Mouse (Mus musculus) heart, postnatal 4 days (tissue): ENCODE measurements around the gene Lrmda. TPM values are rescaled to one million over a fixed set of nuclear protein-coding genes. Genes with fewer than 3 reads are reported as not detected.
A peak's percentile ranks its signal among the peaks of the same experiment; 100 is the strongest.

Experiments
- DNase-seq: peaks from one replicate; pipeline ENCODE4 v3.0.0; 2021
- total RNA-seq, 2 experiments: library from RNA; stranded (reverse); gene quantifications; 2 replicates each; pipeline ENCODE4 v1.2.3; 2021

Lrmda gene
- total RNA-seq, 2 experiments from 2014 or later = 0.68 to 1.5 TPM

GRCm38 (mm10) chr14:21992321-21992885, 27.1 kb upstream of the Lrmda start:
- DNase-seq = no peak

GRCm38 (mm10) chr14:21993251-21994060, 26.1 kb upstream of the Lrmda start:
- no peak for DNase-seq

- DNase-seq = no peak
These were observed 25.2 kb upstream of the Lrmda start for GRCm38 (mm10) chr14:21994061-21994990.

GRCm38 (mm10) chr14:21995031-21995754, 24.3 kb upstream of the Lrmda start:
- DNase-seq = peak; percentile 60

- DNase-seq = no peak
These were observed 19.9 kb upstream of the Lrmda start for GRCm38 (mm10) chr14:21999588-21999987.

- DNase-seq = no peak
These were observed 16.3 kb upstream of the Lrmda start for GRCm38 (mm10) chr14:22003231-22003630.

GRCm38 (mm10) chr14:22003631-22004030, 15.9 kb upstream of the Lrmda start:
- DNase-seq = no peak

- DNase-seq = no peak
These were observed 14.6 kb upstream of the Lrmda start for GRCm38 (mm10) chr14:22004943-22005342.

- no peak for DNase-seq
These were observed 12.5 kb upstream of the Lrmda start for GRCm38 (mm10) chr14:22007006-22007405.

- DNase-seq = no peak
These were observed 5.2 kb upstream of the Lrmda start for GRCm38 (mm10) chr14:22014315-22014714.

GRCm38 (mm10) chr14:22014781-22015180, 4.7 kb upstream of the Lrmda start:
- DNase-seq = no peak

GRCm38 (mm10) chr14:22017011-22017410, 2.5 kb upstream of the Lrmda start:
- DNase-seq = no peak

- no peak for DNase-seq
These were observed 685 bp downstream of the Lrmda start for GRCm38 (mm10) chr14:22019949-22020845.

- DNase-seq = peak; percentile 59
These were observed 1.4 kb downstream of the Lrmda start for GRCm38 (mm10) chr14:22020885-22021284.

- DNase-seq = no peak
These were observed 4.0 kb downstream of the Lrmda start for GRCm38 (mm10) chr14:22023533-22023932.

- DNase-seq = peak; percentile 37
These were observed 16.4 kb downstream of the Lrmda start for GRCm38 (mm10) chr14:22035900-22036299.

- no peak for DNase-seq
These were observed 16.8 kb downstream of the Lrmda start for GRCm38 (mm10) chr14:22036338-22036737.

GRCm38 (mm10) chr14:22036802-22037497, 17.4 kb downstream of the Lrmda start:
- no peak for DNase-seq

- no peak for DNase-seq
These were observed 18.1 kb downstream of the Lrmda start for GRCm38 (mm10) chr14:22037498-22038131.

GRCm38 (mm10) chr14:22042146-22042545, 22.6 kb downstream of the Lrmda start:
- no peak for DNase-seq
